Mouse (Mus musculus): ENCODE data around the gene Lin28b. TPM values are rescaled to one million over a fixed set of nuclear protein-coding genes. Genes with fewer than 3 reads are reported as not detected.
"Not testable (repeated sequence)": the region's sequence is repeated elsewhere in the genome, so short reads cannot be mapped to it uniquely, and the experiment has no call there.

Lin28b gene
- polyA plus RNA-seq, 1 experiment from 2014 or later = 27.5 TPM

GRCm38 (mm10) chr10:45378269-45378668 lies 107.9 kb downstream of the Lin28b start:
- DNase-seq (ENCODE audit: low spot score, missing footprints) = peak; percentile 77
- Histone ChIP-seq H3K4me1 (ENCODE audit: control insufficient read depth, insufficient read depth, low read length) (no peaks in the 10 kb centered on the region), H3K36me3 (ENCODE audit: control insufficient read depth, insufficient read depth, low read length) (no peaks in the 10 kb centered on the region), H3K27ac (ENCODE audit: low read depth, low read length) (no peak overlapping the region), H3K4me3 (ENCODE audit: low read depth, low read length) (no peak overlapping the region), H3K4me2 (no peak overlapping the region), H3K9me3 (ENCODE audit: control insufficient read depth, low read length) (no peaks in the 10 kb centered on the region), H3K27me3 (ENCODE audit: control insufficient read depth, insufficient read depth, low read length) (no peaks in the 10 kb centered on the region), H3K9ac (ENCODE audit: low read length) (no peak overlapping the region)
- WGBS = 95% methylated on average over 3 of the region's 3 CpGs
- ATAC-seq (ENCODE audit: low FRiP score) = no peak

DNA sequence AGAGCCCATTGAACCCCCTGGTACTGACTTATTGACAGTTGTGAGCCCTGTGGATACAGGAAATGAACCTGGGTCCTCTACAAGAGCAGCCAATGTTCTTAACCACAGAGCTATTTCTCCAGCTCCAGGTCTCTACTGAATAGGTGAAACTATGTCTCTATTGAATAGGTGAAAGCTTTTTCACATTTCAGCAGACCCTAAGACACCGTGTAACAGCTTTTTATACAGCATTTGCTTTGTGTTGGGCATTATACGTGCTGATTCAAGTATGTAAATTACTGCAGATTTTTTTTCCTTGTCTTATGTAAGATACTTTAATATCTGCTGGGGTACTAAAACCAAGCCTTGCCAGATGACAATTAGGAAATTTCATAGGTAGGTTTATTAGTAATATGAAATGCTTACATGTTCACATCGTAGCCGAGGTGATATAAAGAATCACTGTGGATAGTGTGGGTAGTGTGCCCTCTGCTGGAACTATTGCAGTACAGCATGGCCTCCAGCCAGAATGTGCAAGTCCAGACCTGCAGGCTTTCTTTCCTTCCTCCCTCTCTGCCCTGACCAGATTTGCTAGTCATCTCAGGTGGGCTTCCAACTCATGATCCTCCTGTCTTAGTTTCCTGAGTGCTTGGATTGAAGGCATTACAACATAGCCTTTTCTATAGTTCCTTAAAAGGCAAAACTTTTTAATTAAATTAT lies 113.1 kb downstream of the Lin28b start:
- Histone ChIP-seq H3K36me3 (ENCODE audit: control insufficient read depth, insufficient read depth, low read length) (no peaks in the 10 kb centered on the region), H3K4me1 (ENCODE audit: control insufficient read depth, insufficient read depth, low read length) (no peaks in the 10 kb centered on the region), H3K9me3 (ENCODE audit: control insufficient read depth, low read length) (no peaks in the 10 kb centered on the region), H3K27ac (ENCODE audit: low read depth, low read length) (no peak overlapping the region), H3K9ac (ENCODE audit: low read length) (no peak overlapping the region), H3K4me3 (ENCODE audit: low read depth, low read length) (no peak overlapping the region), H3K27me3 (ENCODE audit: control insufficient read depth, insufficient read depth, low read length) (no peaks in the 10 kb centered on the region), H3K4me2 (no peak overlapping the region)
- ATAC-seq (ENCODE audit: low FRiP score) = peak; percentile 70; the same call in 1 of the 2 replicates
- WGBS = 69% methylated on average over 4 of the region's 4 CpGs
- DNase-seq (ENCODE audit: low spot score, missing footprints) = peak; percentile 91

- no peaks in the 10 kb centered on the region for H3K27me3 ChIP-seq (ENCODE audit: control insufficient read depth, insufficient read depth, low read length)
- DNase-seq (ENCODE audit: low spot score, missing footprints) = peak; percentile 12
- no peaks in the 10 kb centered on the region for H3K36me3 ChIP-seq (ENCODE audit: control insufficient read depth, insufficient read depth, low read length)
- H3K27ac ChIP-seq (ENCODE audit: low read depth, low read length) = no peak overlapping the region
- WGBS = 85% methylated on average over 2 of the region's 2 CpGs
- H3K4me3 ChIP-seq (ENCODE audit: low read depth, low read length) = no peak overlapping the region
- no peak for ATAC-seq (ENCODE audit: low FRiP score)
- H3K4me1 ChIP-seq (ENCODE audit: control insufficient read depth, insufficient read depth, low read length) = no peaks in the 10 kb centered on the region
- H3K9me3 ChIP-seq (ENCODE audit: control insufficient read depth, low read length) = no peaks in the 10 kb centered on the region
- H3K9ac ChIP-seq (ENCODE audit: low read length) = no peak overlapping the region
- no peak overlapping the region for H3K4me2 ChIP-seq
Observed at GRCm38 (mm10) chr10:45370545-45370944, 115.7 kb downstream of the Lin28b start.

GRCm38 (mm10) chr10:45369639-45370038 lies 116.6 kb downstream of the Lin28b start:
- no peak overlapping the region for H3K27ac ChIP-seq (ENCODE audit: low read depth, low read length)
- no peaks in the 10 kb centered on the region for H3K4me1 ChIP-seq (ENCODE audit: control insufficient read depth, insufficient read depth, low read length)
- ATAC-seq (ENCODE audit: low FRiP score) (no peak), DNase-seq (ENCODE audit: low spot score, missing footprints) (peak; percentile 61)
- H3K4me2 ChIP-seq = no peak overlapping the region
- WGBS = 86% methylated on average over 3 of the region's 3 CpGs
- no peaks in the 10 kb centered on the region for H3K36me3 ChIP-seq (ENCODE audit: control insufficient read depth, insufficient read depth, low read length)
- H3K9ac ChIP-seq (ENCODE audit: low read length) = no peak overlapping the region
- H3K9me3 ChIP-seq (ENCODE audit: control insufficient read depth, low read length) = no peaks in the 10 kb centered on the region
- no peak overlapping the region for H3K4me3 ChIP-seq (ENCODE audit: low read depth, low read length)
- no peaks in the 10 kb centered on the region for H3K27me3 ChIP-seq (ENCODE audit: control insufficient read depth, insufficient read depth, low read length)

- no peak for ATAC-seq (ENCODE audit: low FRiP score)
Observed at GRCm38 (mm10) chr10:45366987-45367705, 119.0 kb downstream of the Lin28b start.

GRCm38 (mm10) chr10:45363396-45363795 lies 122.8 kb downstream of the Lin28b start:
- Histone ChIP-seq H3K27me3 (ENCODE audit: control insufficient read depth, insufficient read depth, low read length) (no peaks in the 10 kb centered on the region), H3K4me3 (ENCODE audit: low read depth, low read length) (no peak overlapping the region), H3K9me3 (ENCODE audit: control insufficient read depth, low read length) (no peaks in the 10 kb centered on the region), H3K9ac (ENCODE audit: low read length) (no peak overlapping the region), H3K4me2 (no peak overlapping the region), H3K36me3 (ENCODE audit: control insufficient read depth, insufficient read depth, low read length) (no peaks in the 10 kb centered on the region), H3K4me1 (ENCODE audit: control insufficient read depth, insufficient read depth, low read length) (no peaks in the 10 kb centered on the region), H3K27ac (ENCODE audit: low read depth, low read length) (no peak overlapping the region)
- DNase-seq (ENCODE audit: low spot score, missing footprints) = no peak
- peak; percentile 19; the same call in 1 of the 2 replicates for ATAC-seq (ENCODE audit: low FRiP score)
- 63% methylated on average over 5 of the region's 5 CpGs for WGBS

More at GRCm38 (mm10) chr10:45366987-45367705, 119.0 kb downstream of the Lin28b start:
- H3K4me1 ChIP-seq (ENCODE audit: control insufficient read depth, insufficient read depth, low read length) = no peaks in the 10 kb centered on the region
- no peaks in the 10 kb centered on the region for H3K9me3 ChIP-seq (ENCODE audit: control insufficient read depth, low read length)
- no peak overlapping the region for H3K27ac ChIP-seq (ENCODE audit: low read depth, low read length)
- DNase-seq (ENCODE audit: low spot score, missing footprints) = peak; percentile 72
- no peaks in the 10 kb centered on the region for H3K27me3 ChIP-seq (ENCODE audit: control insufficient read depth, insufficient read depth, low read length)
- H3K36me3 ChIP-seq (ENCODE audit: control insufficient read depth, insufficient read depth, low read length) = no peaks in the 10 kb centered on the region
- no peak overlapping the region for H3K4me3 ChIP-seq (ENCODE audit: low read depth, low read length)
- 90% methylated on average over 17 of the region's 17 CpGs for WGBS
- no peak overlapping the region for H3K9ac ChIP-seq (ENCODE audit: low read length)
- no peak overlapping the region for H3K4me2 ChIP-seq

DNA sequence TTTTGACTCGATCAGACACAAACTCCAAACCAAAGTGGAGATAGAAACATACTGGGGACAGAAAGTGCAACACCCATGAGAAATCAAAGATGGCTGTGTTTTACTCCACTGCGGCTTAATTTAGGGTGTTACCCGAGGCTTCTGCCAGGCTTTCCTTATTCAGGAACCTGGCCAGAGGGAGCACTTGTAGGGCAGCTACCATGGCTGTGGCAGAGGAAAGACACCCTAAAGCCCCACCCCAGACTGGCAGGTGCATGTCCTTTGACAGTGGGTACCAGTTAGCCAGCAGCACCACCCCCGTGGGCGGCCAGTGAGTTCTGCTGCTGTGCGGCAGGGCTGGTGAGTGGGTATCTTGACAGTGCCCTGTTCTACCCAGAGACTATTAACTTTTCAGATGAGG lies 130.1 kb downstream of the Lin28b start:
- ATAC-seq (ENCODE audit: low FRiP score) (no peak), DNase-seq (ENCODE audit: low spot score, missing footprints) (peak; percentile 21)
- Histone ChIP-seq H3K9me3 (ENCODE audit: control insufficient read depth, low read length) (no peaks in the 10 kb centered on the region), H3K27ac (ENCODE audit: low read depth, low read length) (no peak overlapping the region), H3K4me2 (no peak overlapping the region), H3K9ac (ENCODE audit: low read length) (no peak overlapping the region), H3K27me3 (ENCODE audit: control insufficient read depth, insufficient read depth, low read length) (no peaks in the 10 kb centered on the region), H3K4me1 (ENCODE audit: control insufficient read depth, insufficient read depth, low read length) (no peaks in the 10 kb centered on the region), H3K4me3 (ENCODE audit: low read depth, low read length) (no peak overlapping the region), H3K36me3 (ENCODE audit: control insufficient read depth, insufficient read depth, low read length) (no peaks in the 10 kb centered on the region)
- 90% methylated on average over 6 of the region's 6 CpGs for WGBS

- H3K9me3 ChIP-seq (ENCODE audit: control insufficient read depth, low read length); H3K4me1 ChIP-seq (ENCODE audit: control insufficient read depth, insufficient read depth, low read length); DNase-seq (ENCODE audit: low spot score, missing footprints); H3K4me3 ChIP-seq (ENCODE audit: low read depth, low read length); ATAC-seq (ENCODE audit: low FRiP score); H3K4me2 ChIP-seq; H3K36me3 ChIP-seq (ENCODE audit: control insufficient read depth, insufficient read depth, low read length); H3K9ac ChIP-seq (ENCODE audit: low read length); H3K27me3 ChIP-seq (ENCODE audit: control insufficient read depth, insufficient read depth, low read length); H3K27ac ChIP-seq (ENCODE audit: low read depth, low read length): not testable (repeated sequence)
- WGBS = 95% methylated on average over 3 of the region's 3 CpGs
Observed at GRCm38 (mm10) chr10:45348143-45348542, 138.1 kb downstream of the Lin28b start.

GRCm38 (mm10) chr10:45345217-45345616 lies 141.0 kb downstream of the Lin28b start:
- Histone ChIP-seq H3K9ac (ENCODE audit: low read length) (no peak overlapping the region), H3K27ac (ENCODE audit: low read depth, low read length) (no peak overlapping the region), H3K4me2 (no peak overlapping the region), H3K27me3 (ENCODE audit: control insufficient read depth, insufficient read depth, low read length) (no peaks in the 10 kb centered on the region), H3K36me3 (ENCODE audit: control insufficient read depth, insufficient read depth, low read length) (no peaks in the 10 kb centered on the region), H3K4me1 (ENCODE audit: control insufficient read depth, insufficient read depth, low read length) (no peaks in the 10 kb centered on the region), H3K4me3 (ENCODE audit: low read depth, low read length) (no peak overlapping the region), H3K9me3 (ENCODE audit: control insufficient read depth, low read length) (no peaks in the 10 kb centered on the region; the same call in 1 of the 2 replicates)
- DNase-seq (ENCODE audit: low spot score, missing footprints) (no peak), ATAC-seq (ENCODE audit: low FRiP score) (no peak)
- WGBS = 92% methylated on average over 9 of the region's 9 CpGs
